Mouse (Mus musculus): ENCODE data around the gene Defb45. TPM values are rescaled to one million over a fixed set of nuclear protein-coding genes. Genes with fewer than 3 reads are reported as not detected.
A peak's percentile ranks its signal among the peaks of the same experiment; 100 is the strongest.

Defb45 gene
- polyA plus RNA-seq, 1 experiment from 2014 or later = not detected

GRCm38 (mm10) chr2:152586926-152587560 is 12.2 kb downstream of the Defb45 start:
- no peak overlapping the region for H3K9ac ChIP-seq
- no peak overlapping the region for H3K4me3 ChIP-seq (ENCODE audit: low read depth, low read length)
- no peak overlapping the region for H3K4me2 ChIP-seq
- H3K9me3 ChIP-seq (ENCODE audit: low read depth, low read length) = no peaks in the 10 kb centered on the region
- WGBS = 64% methylated on average over 4 of the region's 4 CpGs
- H3K27me3 ChIP-seq (ENCODE audit: insufficient read depth, low read length) = no peaks in the 10 kb centered on the region
- H3K36me3 ChIP-seq (ENCODE audit: insufficient read depth) = no peaks in the 10 kb centered on the region
- ATAC-seq (ENCODE audit: insufficient read depth) = no peak
- TF ChIP-seq CTCF (IDR thresholded peaks at IDR 0.05; ENCODE audit: low read depth) = peak; percentile 49; the same call in 1 of the 2 replicates
- H3K27ac ChIP-seq (ENCODE audit: low read depth) = no peak overlapping the region
- DNase-seq = peak; percentile 23
- H3K4me1 ChIP-seq (ENCODE audit: insufficient read depth) = no peaks in the 10 kb centered on the region

- ATAC-seq (ENCODE audit: insufficient read depth) (no peak), DNase-seq (no peak)
- H3K9ac ChIP-seq = no peak overlapping the region
- H3K9me3 ChIP-seq (ENCODE audit: low read depth, low read length) = no peaks in the 10 kb centered on the region
- TF ChIP-seq CTCF (IDR thresholded peaks at IDR 0.05; ENCODE audit: low read depth) = no peak
- no peak overlapping the region for H3K27ac ChIP-seq (ENCODE audit: low read depth)
- no peaks in the 10 kb centered on the region for H3K27me3 ChIP-seq (ENCODE audit: insufficient read depth, low read length)
- no peak overlapping the region for H3K4me2 ChIP-seq
- H3K36me3 ChIP-seq (ENCODE audit: insufficient read depth) = no peaks in the 10 kb centered on the region
- WGBS = 61% methylated on average over 11 of the region's 11 CpGs
- H3K4me3 ChIP-seq (ENCODE audit: low read depth, low read length) = no peak overlapping the region
- H3K4me1 ChIP-seq (ENCODE audit: insufficient read depth) = no peaks in the 10 kb centered on the region
Measured at GRCm38 (mm10) chr2:152580612-152581011, 18.6 kb downstream of the Defb45 start.

GRCm38 (mm10) chr2:152580107-152580506 is 19.1 kb downstream of the Defb45 start, which contains the start of gene Defb19:
Gene Defb19 (minus strand): TSS chr2:152580312.
- no peak for TF ChIP-seq CTCF (IDR thresholded peaks at IDR 0.05; ENCODE audit: low read depth)
- WGBS = 49% methylated on average over 7 of the region's 7 CpGs
- no peaks in the 10 kb centered on the region for H3K4me1 ChIP-seq (ENCODE audit: insufficient read depth)

GRCm38 (mm10) chr2:152573484-152573883 is 25.7 kb downstream of the Defb45 start:
- H3K4me1 ChIP-seq (ENCODE audit: insufficient read depth) = no peaks in the 10 kb centered on the region
- H3K36me3 ChIP-seq (ENCODE audit: insufficient read depth) = no peaks in the 10 kb centered on the region
- no peak overlapping the region for H3K4me2 ChIP-seq
- no peak for ATAC-seq (ENCODE audit: insufficient read depth)
- no peaks in the 10 kb centered on the region for H3K27me3 ChIP-seq (ENCODE audit: insufficient read depth, low read length)
- DNase-seq = no peak
- no peak for TF ChIP-seq CTCF (IDR thresholded peaks at IDR 0.05; ENCODE audit: low read depth)
- no peak overlapping the region for H3K27ac ChIP-seq (ENCODE audit: low read depth)
- no peak overlapping the region for H3K9ac ChIP-seq
- 85% methylated on average over 8 of the region's 8 CpGs for WGBS
- no peak overlapping the region for H3K4me3 ChIP-seq (ENCODE audit: low read depth, low read length)
- no peaks in the 10 kb centered on the region for H3K9me3 ChIP-seq (ENCODE audit: low read depth, low read length)

More at GRCm38 (mm10) chr2:152580107-152580506, 19.1 kb downstream of the Defb45 start, which contains the start of gene Defb19:
- Histone ChIP-seq H3K4me2 (no peak within 1 kb of the TSS), H3K27ac (ENCODE audit: low read depth) (no peak within 1 kb of the TSS), H3K9ac (no peak within 1 kb of the TSS), H3K9me3 (ENCODE audit: low read depth, low read length) (no peaks in the 10 kb centered on the region), H3K4me3 (ENCODE audit: low read depth, low read length) (no peak within 1 kb of the TSS), H3K36me3 (ENCODE audit: insufficient read depth) (no peaks in the 10 kb centered on the region), H3K27me3 (ENCODE audit: insufficient read depth, low read length) (no peaks in the 10 kb centered on the region)
- DNase-seq (no peak), ATAC-seq (ENCODE audit: insufficient read depth) (no peak)

- no peak for ATAC-seq (ENCODE audit: insufficient read depth)
- no peaks in the 10 kb centered on the region for H3K27me3 ChIP-seq (ENCODE audit: insufficient read depth, low read length)
- H3K4me2 ChIP-seq = no peak within 1 kb of the TSS
- peak; percentile 50 for TF ChIP-seq CTCF (IDR thresholded peaks at IDR 0.05; ENCODE audit: low read depth)
- no peak within 1 kb of the TSS for H3K9ac ChIP-seq
- H3K4me1 ChIP-seq (ENCODE audit: insufficient read depth) = no peaks in the 10 kb centered on the region
- 60% methylated on average over 11 of the region's 11 CpGs for WGBS
- no peaks in the 10 kb centered on the region for H3K9me3 ChIP-seq (ENCODE audit: low read depth, low read length)
- no peak within 1 kb of the TSS for H3K4me3 ChIP-seq (ENCODE audit: low read depth, low read length)
- peak; percentile 13 for DNase-seq
- no peaks in the 10 kb centered on the region for H3K36me3 ChIP-seq (ENCODE audit: insufficient read depth)
- H3K27ac ChIP-seq (ENCODE audit: low read depth) = no peak within 1 kb of the TSS
Measured at GRCm38 (mm10) chr2:152572114-152572794, 26.9 kb downstream of the Defb45 start, which contains the start of gene Defb21. Gene Defb21 (plus strand): TSS chr2:152572744.

- H3K9me3 ChIP-seq (ENCODE audit: low read depth, low read length) = no peaks in the 10 kb centered on the region
- DNase-seq = no peak
- H3K4me3 ChIP-seq (ENCODE audit: low read depth, low read length) = no peak overlapping the region
- no peak for ATAC-seq (ENCODE audit: insufficient read depth)
- 58% methylated on average over 6 of the region's 6 CpGs for WGBS
- H3K4me1 ChIP-seq (ENCODE audit: insufficient read depth) = no peaks in the 10 kb centered on the region
- no peaks in the 10 kb centered on the region for H3K27me3 ChIP-seq (ENCODE audit: insufficient read depth, low read length)
- no peak overlapping the region for H3K27ac ChIP-seq (ENCODE audit: low read depth)
- TF ChIP-seq CTCF (IDR thresholded peaks at IDR 0.05; ENCODE audit: low read depth) = no peak
- no peak overlapping the region for H3K9ac ChIP-seq
- H3K4me2 ChIP-seq = no peak overlapping the region
- H3K36me3 ChIP-seq (ENCODE audit: insufficient read depth) = no peaks in the 10 kb centered on the region
Measured at GRCm38 (mm10) chr2:152570313-152570712, 28.9 kb downstream of the Defb45 start.

DNA sequence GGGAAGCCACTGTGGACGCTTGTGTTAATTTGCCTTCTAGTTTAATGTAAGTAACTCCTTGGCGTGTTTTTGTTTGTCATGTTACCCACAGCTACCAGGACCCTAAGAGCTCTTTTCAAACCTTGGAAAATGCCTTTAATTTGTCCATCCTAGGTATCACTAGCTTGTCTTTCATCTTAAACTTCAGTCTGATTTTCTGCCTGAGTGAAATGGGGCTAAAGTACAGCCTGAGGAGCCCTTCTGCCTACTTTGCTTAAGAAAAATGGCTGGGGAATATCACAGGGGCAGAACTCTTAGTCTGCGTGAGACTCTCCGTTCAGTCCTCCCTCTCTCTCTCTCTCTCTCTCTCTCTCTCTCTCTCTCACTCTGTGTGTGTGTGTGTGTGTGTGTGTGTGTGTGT is 29.3 kb downstream of the Defb45 start:
- H3K27ac ChIP-seq (ENCODE audit: low read depth) = no peak overlapping the region
- ATAC-seq (ENCODE audit: insufficient read depth) = no peak

More for the DNA sequence above, 29.3 kb downstream of the Defb45 start:
- H3K4me1 ChIP-seq (ENCODE audit: insufficient read depth) = no peaks in the 10 kb centered on the region
- 68% methylated on average over 4 of the region's 4 CpGs for WGBS
- H3K9me3 ChIP-seq (ENCODE audit: low read depth, low read length) = no peaks in the 10 kb centered on the region
- H3K4me3 ChIP-seq (ENCODE audit: low read depth, low read length) = no peak overlapping the region
- H3K36me3 ChIP-seq (ENCODE audit: insufficient read depth) = no peaks in the 10 kb centered on the region
- no peak overlapping the region for H3K4me2 ChIP-seq
- no peak for DNase-seq
- TF ChIP-seq CTCF (IDR thresholded peaks at IDR 0.05; ENCODE audit: low read depth) = no peak
- H3K9ac ChIP-seq = no peak overlapping the region
- H3K27me3 ChIP-seq (ENCODE audit: insufficient read depth, low read length) = no peaks in the 10 kb centered on the region
